Mouse (Mus musculus): ENCODE measurements at regions not wholly inside any gene's neighbourhood (a gene's known extent, or its start where the extent isn't known, plus 50 kb on each side); places are given as distances from the start of the nearest gene placed in this dataset.

DNA sequence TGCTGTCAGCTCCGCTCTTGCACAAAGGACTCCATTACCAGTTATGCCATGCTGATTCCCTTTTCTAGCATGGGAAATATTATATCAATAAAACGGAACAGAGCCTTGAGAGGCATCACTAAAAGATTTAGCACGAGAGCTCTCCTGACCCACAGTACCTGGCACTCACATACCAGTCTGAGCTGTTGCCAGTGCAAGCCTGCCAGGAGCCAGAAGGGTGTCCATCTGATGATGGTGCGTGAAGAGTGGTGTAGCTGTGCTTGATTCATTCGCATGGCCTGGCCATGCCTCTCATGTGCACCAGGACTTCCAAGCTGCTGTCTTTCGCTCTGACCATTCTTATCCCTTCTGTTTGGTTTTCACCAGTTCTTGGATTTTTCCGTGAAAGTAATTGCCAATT is 102.3 kb upstream of the Irx4 start:
- no peak for DNase-seq (ENCODE audit: low read depth)

DNA sequence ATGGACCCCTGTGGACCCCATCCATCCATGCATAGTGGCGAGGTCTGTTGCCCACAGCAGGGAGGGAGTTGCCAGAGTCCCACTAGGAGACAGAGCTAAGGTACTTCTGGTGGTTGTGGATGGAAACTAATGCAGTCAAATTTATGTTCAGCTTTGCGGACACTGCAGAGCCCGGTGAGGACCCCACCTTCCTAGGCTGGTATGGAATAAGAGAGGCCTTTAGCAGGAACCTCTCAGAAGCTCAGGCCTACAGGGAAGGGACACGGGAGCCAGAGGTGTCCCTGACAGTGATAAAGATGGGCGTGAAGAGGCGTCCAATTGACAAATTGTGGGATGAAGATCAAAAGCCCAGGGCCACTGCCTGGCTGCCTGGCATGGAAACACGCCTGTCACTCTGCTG is 100.8 kb upstream of the Irx4 start:
- no peak for DNase-seq (ENCODE audit: low read depth)

GRCm38 (mm10) chr13:73159865-73160264 is 100.4 kb upstream of the Irx4 start:
- DNase-seq (ENCODE audit: low read depth) = no peak

DNA sequence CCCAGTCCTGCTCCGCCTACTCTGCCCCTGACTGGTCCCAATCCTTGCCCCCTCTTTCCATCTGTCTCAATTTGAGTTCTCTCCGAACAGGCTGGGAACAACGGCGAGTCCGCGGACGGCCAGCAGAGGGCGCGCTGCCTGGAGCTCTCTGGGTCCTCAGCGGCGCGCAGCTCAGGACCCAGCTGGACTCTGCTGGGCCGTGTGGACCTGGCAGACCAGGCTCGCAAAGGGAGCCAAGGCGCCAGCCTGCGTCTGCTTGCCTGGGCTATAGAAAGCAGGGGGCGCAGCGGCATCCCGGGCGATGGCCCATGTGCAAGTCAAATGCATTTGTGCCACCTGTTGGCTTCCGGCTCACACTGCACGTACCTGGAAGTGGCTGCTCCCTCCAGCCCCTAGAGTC is 100.0 kb upstream of the Irx4 start:
- peak; percentile 14 for DNase-seq (ENCODE audit: low read depth)

GRCm38 (mm10) chr13:73170301-73170700 is 90.0 kb upstream of the Irx4 start:
- DNase-seq (ENCODE audit: low read depth) = no peak

DNA sequence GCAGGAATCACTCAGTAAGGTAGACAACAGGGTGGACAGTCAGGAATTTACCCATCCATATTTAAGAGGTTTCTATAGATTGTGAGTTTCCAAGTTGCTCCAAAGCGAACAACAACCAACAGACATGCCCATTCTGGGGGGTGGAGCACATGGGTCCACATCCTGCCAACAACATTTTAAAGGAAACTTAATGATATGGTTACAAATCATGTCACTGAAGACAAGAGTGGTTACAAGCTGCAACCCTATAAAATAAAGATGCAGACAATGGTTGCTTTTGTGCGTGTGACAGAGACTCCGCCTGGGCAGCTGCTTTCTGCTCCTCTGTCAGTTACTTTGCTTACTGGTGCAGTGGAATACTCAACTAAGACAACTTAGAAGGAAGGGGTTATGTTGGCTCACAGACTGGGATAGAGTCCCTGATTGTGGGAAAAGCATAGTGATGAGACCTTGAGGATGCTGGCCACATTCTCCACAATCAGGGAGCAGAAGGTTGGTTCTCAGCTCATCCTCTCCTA is 52.3 kb upstream of the Irx4 start:
- DNase-seq (ENCODE audit: low read depth) = no peak
